Mouse (Mus musculus): ENCODE results near the gene Mug2.
"Not testable (repeated sequence)": the region's sequence is repeated elsewhere in the genome, so short reads cannot be mapped to it uniquely, and the experiment has no call there.

Mug2 gene

GRCm38 (mm10) chr6:122006461-122006860 is at the start of gene Mug2:
Gene Mug2 (plus strand): TSS chr6:122006761.
- DNase-seq (ENCODE audit: low read depth, low spot score), result not testable (repeated sequence)

- DNase-seq (ENCODE audit: low read depth, low spot score), result not testable (repeated sequence)
Observed at GRCm38 (mm10) chr6:121957803-121958349, 48.7 kb upstream of the Mug2 start.

GRCm38 (mm10) chr6:121975701-121976100 is 30.9 kb upstream of the Mug2 start:
- DNase-seq (ENCODE audit: low read depth, low spot score), result no peak

GRCm38 (mm10) chr6:122100904-122101303 is 94.3 kb downstream of the Mug2 start:
- no peak for DNase-seq (ENCODE audit: low read depth, low spot score)

- no peak for DNase-seq (ENCODE audit: low read depth, low spot score)
Observed at GRCm38 (mm10) chr6:122101671-122102070, 95.1 kb downstream of the Mug2 start.

GRCm38 (mm10) chr6:122116963-122117362 is 110.4 kb downstream of the Mug2 start:
- no peak for DNase-seq (ENCODE audit: low read depth, low spot score)

GRCm38 (mm10) chr6:122129521-122129920 is 123.0 kb downstream of the Mug2 start:
- no peak for DNase-seq (ENCODE audit: low read depth, low spot score)

All from R1 (cell line).